Mouse (Mus musculus) stomach, postnatal 0 days (tissue): Measurements from ENCODE around the gene Nipsnap3a.

Experiments used
- CTCF ChIP-seq: IDR thresholded peaks from 2 replicates; pipeline ENCODE4 v1.5.1; 2016; ENCODE audit warnings: antibody characterized with exemption, low read depth, mild to moderate bottlenecking, moderate library complexity
- EP300 ChIP-seq: optimal IDR thresholded peaks from 2 replicates; pipeline ENCODE3; 2016; ENCODE audit warnings: antibody characterized with exemption

- no peak for TF ChIP-seq CTCF
- TF ChIP-seq EP300, result no peak
Observed at GRCm38 (mm10) chr4:53018392-53018791, 29.3 kb downstream of the Nipsnap3a start.
